Mouse (Mus musculus) brain, embryonic 18.5 days (tissue): ENCODE results near the gene Emp3.
"Not testable (repeated sequence)": the region's sequence is repeated elsewhere in the genome, so short reads cannot be mapped to it uniquely, and the experiment has no call there.

Experiments used
- DNase-seq: peaks from one replicate; pipeline ENCODE4 v3.0.0-alpha.2; 2012; ENCODE audit warnings: low read depth, low spot score

Gene Emp3

GRCm38 (mm10) chr7:45916056-45917003, 4.9 kb downstream of the Emp3 start:
- peak; percentile 78 for DNase-seq

DNA sequence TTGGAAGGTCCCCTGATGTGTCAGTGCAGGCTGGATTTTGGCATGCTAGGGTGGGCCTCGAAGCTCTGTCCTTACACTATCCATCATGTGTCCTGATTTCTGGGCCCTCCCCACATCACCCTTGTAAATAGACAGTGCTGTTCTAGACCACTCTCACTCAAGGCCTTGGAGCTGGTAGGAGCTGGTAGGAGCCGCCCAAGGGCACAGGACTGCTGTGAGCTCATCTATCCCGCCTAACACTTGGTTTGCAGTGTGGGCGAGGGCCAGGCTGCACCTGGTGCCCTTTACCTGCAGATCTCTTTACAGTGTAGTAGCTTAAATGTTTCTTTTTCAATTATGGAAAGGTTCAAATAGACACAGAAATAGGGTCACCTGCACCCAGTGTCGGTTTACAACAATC, 6.2 kb downstream of the Emp3 start:
- DNase-seq, result no peak

DNA sequence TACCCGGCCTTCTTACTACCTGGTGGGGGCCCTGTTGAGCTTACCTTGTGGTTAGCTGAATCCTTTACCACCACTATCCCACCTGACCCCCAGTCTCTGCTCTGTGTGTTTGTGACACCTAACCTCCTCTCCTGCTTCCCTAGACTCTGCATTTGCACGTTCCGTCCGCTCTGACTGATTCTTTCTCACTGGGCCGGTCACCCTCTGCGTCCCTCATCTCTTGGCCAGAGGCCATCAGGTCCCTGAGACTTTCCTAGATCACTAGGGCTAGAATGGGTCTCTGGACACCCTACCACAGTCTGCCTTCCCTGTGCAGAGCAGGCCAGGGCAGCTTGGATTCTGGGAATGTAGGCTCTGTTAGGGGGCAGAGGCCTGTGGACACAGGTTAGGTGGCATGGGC, 7.1 kb downstream of the Emp3 start:
- DNase-seq, result no peak

- DNase-seq, result no peak
These were observed 12.1 kb downstream of the Emp3 start for GRCm38 (mm10) chr7:45909145-45909544.

GRCm38 (mm10) chr7:45908384-45908783, 12.8 kb downstream of the Emp3 start:
- DNase-seq, result no peak

DNA sequence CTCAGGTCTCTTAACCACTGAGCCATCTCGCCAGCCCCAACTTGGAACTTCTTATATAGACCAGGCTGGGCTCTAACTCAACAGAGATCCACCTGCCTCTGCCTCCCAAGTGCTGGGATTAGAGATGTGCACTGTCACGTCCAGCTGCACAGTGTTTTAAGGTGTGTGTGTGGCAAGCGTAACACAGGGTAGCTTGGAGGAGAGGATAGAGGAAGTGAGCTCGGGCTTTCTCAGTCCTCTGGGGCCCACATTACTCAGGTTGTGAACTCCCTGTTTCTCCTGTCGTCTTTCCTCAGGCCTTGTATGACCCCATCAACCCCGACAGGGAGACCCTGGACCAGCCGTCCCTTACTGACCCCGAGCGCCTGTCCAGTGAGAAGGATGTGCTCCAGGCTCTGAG, 14.6 kb downstream of the Emp3 start:
- no peak for DNase-seq

DNA sequence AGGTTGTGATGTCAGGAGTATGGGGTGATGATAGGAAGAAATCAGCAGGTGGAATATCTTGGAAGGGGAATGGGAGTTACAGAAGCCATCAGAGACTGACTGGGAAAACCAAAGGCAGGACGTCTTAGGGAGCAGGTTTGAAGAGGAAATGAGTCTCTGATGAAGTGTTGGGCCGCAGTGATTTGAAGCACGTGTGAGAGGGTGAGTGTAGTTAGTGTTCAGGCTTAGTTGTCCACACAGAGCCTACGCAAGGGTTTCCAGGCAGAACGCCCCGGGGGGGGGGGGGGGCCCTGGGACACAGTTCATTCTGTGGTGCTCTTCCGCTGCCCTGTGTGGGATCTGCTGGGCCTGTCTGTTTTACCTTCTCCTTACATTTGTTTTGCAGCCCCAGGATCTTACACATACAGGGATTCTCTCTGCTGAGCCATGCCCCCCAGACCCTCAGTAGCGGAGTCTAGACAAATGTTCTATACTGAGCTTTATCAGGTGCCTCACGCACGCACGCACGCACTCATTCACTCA, 18.7 kb downstream of the Emp3 start:
- no peak for DNase-seq

DNA sequence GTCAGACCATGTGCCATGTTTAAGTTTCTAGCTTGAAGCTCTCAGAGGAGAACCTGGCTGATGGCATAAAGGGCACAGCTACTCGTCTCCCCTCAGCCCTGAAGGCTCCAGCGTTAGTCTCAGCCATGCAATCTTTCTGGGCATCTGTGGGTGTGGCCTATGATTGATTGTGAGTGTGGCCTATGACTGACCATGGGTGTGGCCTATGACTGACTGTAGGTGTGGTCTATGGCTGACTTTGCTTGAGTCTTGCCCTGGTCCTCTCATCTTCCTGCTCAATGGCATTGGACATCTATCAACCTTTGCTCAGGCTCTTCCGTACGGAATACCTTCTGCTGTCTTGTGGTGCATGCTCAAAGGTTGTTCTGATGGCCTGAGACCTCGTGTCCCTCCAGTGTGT, 19.6 kb downstream of the Emp3 start:
- no peak for DNase-seq

- not testable (repeated sequence) for DNase-seq
These were observed 23.1 kb downstream of the Emp3 start for GRCm38 (mm10) chr7:45898125-45898524.

DNA sequence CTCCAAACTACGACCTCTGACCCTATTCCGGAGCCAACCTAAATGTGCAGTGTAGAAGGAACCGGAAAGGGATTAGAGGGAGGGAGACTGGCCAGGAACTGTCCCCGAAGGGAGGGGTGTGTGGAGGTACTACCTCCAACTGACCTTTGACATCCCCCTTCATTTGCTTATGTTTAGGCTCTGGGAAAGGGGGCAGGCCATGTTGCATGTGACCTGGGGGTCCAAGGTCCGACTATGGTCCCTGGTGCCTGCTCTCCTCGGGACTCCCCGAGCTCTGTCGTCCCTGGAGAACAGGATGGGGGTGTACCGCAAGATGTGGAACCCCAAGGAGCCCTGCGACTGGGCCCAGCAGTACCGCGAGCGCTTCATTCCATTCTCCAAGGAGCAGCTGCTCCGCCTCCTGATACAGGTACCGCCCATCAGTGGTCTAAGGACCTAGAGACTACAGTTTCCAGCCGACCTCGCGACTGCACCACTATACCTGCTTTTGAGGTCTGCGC, 23.9 kb downstream of the Emp3 start:
- no peak for DNase-seq

DNA sequence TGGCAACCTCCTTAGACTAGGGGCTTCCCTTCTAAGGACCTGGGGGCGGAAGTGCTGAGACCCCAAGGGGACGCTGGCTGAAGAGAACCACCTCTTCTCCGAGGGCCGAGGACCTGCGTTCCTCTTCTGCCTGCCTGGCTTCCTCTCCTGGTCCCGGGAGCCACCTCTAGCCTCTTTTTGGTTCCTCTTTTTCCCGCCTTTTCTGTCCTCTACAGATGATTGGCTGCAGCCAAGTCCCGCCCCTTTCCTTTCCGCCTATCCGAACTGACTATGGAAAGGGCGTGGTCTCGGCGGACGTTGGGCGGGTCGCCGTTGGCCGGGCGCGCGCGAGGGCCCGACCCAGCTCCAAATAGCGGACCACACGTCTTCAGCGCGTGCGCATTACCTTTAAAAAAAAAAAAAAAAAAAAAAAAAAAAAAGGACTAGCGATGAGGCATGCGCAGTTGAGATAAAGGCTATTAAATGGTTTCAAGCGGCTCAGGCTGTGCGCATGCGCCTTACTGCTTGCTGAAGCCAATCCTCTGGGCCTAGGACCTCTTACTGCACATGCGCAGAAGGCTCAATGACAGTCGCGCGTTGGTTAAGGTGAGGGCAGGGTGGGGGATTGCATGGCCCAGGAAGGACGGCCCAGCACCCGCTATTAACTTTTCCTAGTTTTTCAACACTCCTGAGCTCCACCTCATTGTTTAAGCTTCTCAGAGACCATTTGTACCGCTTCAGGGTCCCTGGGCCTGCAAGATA, 24.5 kb downstream of the Emp3 start, which contains the start of the genes Syngr4 and Tmem143:
Gene Syngr4 (minus strand): TSS at position 198 of the 741 bp plus-strand sequence.
Gene Tmem143 (plus strand): TSS at position 425 of the 741 bp plus-strand sequence.
- peak; percentile 98 for DNase-seq

GRCm38 (mm10) chr7:45895931-45896516, 25.2 kb downstream of the Emp3 start:
- DNase-seq, result no peak

- no peak for DNase-seq
These were observed 28.6 kb downstream of the Emp3 start for GRCm38 (mm10) chr7:45892651-45893050.

- DNase-seq, result no peak
These were observed 34.0 kb downstream of the Emp3 start for GRCm38 (mm10) chr7:45887246-45887645.

- no peak for DNase-seq
These were observed 40.2 kb downstream of the Emp3 start for GRCm38 (mm10) chr7:45881011-45881410.

GRCm38 (mm10) chr7:45880531-45880930, 40.7 kb downstream of the Emp3 start:
- DNase-seq, result no peak

GRCm38 (mm10) chr7:45878278-45878677, 42.9 kb downstream of the Emp3 start, which contains the start of gene Grin2d:
Gene Grin2d, minus strand, starts transcription at chr7:45878378.
- not testable (repeated sequence) for DNase-seq

GRCm38 (mm10) chr7:45876895-45877294, 44.3 kb downstream of the Emp3 start:
- no peak for DNase-seq

GRCm38 (mm10) chr7:45873061-45873947, 47.9 kb downstream of the Emp3 start:
- no peak for DNase-seq

- DNase-seq, result peak; percentile 73
These were observed 48.6 kb downstream of the Emp3 start, which contains the start of gene Kdelr1 for GRCm38 (mm10) chr7:45872624-45873023. Gene Kdelr1, plus strand, starts transcription at chr7:45872772.
